Mouse (Mus musculus): ENCODE data around the gene Ppp1r1b. TPM values are rescaled to one million over a fixed set of nuclear protein-coding genes. Genes with fewer than 3 reads are reported as not detected.
A peak's percentile ranks its signal among the peaks of the same experiment; 100 is the strongest.

Ppp1r1b gene
- polyA plus RNA-seq, 1 experiment = not detected

DNA sequence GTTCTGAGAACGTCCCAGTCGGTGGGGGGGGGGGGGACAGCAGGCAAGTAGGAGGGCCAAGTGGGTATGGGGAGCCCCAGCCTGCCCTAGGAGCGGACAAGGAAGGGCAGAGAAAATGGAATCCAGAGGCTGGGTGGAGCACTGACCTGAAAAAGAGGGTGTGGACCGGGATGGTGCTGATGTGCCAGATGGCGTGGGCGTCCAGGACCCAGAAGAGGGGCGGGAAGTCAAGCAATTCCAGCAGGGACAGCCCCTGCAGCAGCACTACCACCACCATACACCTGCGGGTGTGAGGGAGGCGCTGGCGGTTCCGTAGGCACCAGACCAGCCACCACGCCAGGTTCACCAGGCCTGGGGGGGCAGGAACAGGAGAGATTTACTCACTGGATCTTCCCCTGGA is 41.9 kb downstream of the Ppp1r1b start:
- peaks cover 19% of the 10 kb centered on the region for H3K27me3 ChIP-seq (ENCODE audit: control insufficient read depth, insufficient read depth, insufficient read length)
- no peaks in the 10 kb centered on the region for H3K79me2 ChIP-seq (ENCODE audit: control insufficient read depth, insufficient read depth)
- no peak overlapping the region for H3K4me2 ChIP-seq (ENCODE audit: low read depth)
- TF ChIP-seq SRF (IDR thresholded peaks at IDR 0.05; ENCODE audit: control insufficient read depth, insufficient read length, low read depth) (no peak), POLR2AphosphoS2 (IDR thresholded peaks at IDR 0.05; ENCODE audit: insufficient read length, low read depth) (no peak), REST (IDR thresholded peaks at IDR 0.05; ENCODE audit: insufficient read depth, insufficient read length) (no peak), CEBPB (IDR thresholded peaks at IDR 0.05; ENCODE audit: insufficient read depth, poor library complexity, severe bottlenecking) (no peak)
- no peak overlapping the region for H3ac ChIP-seq (ENCODE audit: control insufficient read depth, insufficient read length)
- H3K36me3 ChIP-seq (ENCODE audit: control insufficient read depth, insufficient read depth) = no peaks in the 10 kb centered on the region
- no peak overlapping the region for H3K4me3 ChIP-seq

DNA sequence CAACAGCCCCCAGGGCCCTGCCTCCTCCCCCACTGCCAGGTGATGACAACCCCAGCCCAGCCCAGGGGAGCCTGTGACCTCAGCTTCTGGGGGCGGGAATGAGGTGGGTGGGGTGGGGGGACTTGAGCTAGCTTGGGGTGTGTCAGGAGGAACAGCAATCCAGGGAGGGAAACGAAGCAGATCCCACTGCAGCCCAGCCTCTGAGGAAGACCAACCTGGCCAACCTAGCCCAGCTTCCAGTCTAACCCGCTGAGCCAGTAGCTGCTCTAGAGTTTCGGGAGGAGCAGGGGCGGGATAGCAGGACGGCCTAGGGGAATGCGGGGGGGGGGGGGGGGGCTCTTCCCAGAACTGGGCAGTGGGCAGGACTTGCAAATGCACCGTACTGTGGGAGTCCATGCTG is 43.8 kb downstream of the Ppp1r1b start:
- Histone ChIP-seq H3K4me3 (no peak overlapping the region), H3K79me2 (ENCODE audit: control insufficient read depth, insufficient read depth) (no peaks in the 10 kb centered on the region), H3K36me3 (ENCODE audit: control insufficient read depth, insufficient read depth) (no peaks in the 10 kb centered on the region), H3K4me2 (ENCODE audit: low read depth) (no peak overlapping the region), H3K27me3 (ENCODE audit: control insufficient read depth, insufficient read depth, insufficient read length) (peaks cover 13% of the 10 kb centered on the region), H3ac (ENCODE audit: control insufficient read depth, insufficient read length) (no peak overlapping the region)
- TF ChIP-seq TCF3 (IDR thresholded peaks at IDR 0.05; ENCODE audit: insufficient read length, low read depth) (no peak), POLR2AphosphoS2 (IDR thresholded peaks at IDR 0.05; ENCODE audit: insufficient read length, low read depth) (no peak), USF1 (IDR thresholded peaks at IDR 0.05; ENCODE audit: low read depth) (no peak), MYOG (IDR thresholded peaks at IDR 0.05; ENCODE audit: control insufficient read depth in 1 of 3, insufficient read depth in 1 of 3, insufficient read length in 2 of 3, low read depth in 2 of 3) (no peak), REST (IDR thresholded peaks at IDR 0.05; ENCODE audit: insufficient read depth, insufficient read length) (no peak), E2F4 (IDR thresholded peaks at IDR 0.05; ENCODE audit: insufficient read depth) (no peak), TCF12 (IDR thresholded peaks at IDR 0.05; ENCODE audit: insufficient read depth, poor library complexity, severe bottlenecking) (no peak), SRF (IDR thresholded peaks at IDR 0.05; ENCODE audit: control insufficient read depth, insufficient read length, low read depth) (no peak), POLR2A (IDR thresholded peaks at IDR 0.05; ENCODE audit: insufficient read length, low read depth) (no peak), MAX (IDR thresholded peaks at IDR 0.05; ENCODE audit: low read depth) (no peak), MYOD1 (IDR thresholded peaks at IDR 0.05; ENCODE audit: control insufficient read depth in 1 of 3, insufficient read length in 2 of 3, low read depth in 2 of 3) (no peak), CEBPB (IDR thresholded peaks at IDR 0.05; ENCODE audit: insufficient read depth, poor library complexity, severe bottlenecking) (no peak)

DNA sequence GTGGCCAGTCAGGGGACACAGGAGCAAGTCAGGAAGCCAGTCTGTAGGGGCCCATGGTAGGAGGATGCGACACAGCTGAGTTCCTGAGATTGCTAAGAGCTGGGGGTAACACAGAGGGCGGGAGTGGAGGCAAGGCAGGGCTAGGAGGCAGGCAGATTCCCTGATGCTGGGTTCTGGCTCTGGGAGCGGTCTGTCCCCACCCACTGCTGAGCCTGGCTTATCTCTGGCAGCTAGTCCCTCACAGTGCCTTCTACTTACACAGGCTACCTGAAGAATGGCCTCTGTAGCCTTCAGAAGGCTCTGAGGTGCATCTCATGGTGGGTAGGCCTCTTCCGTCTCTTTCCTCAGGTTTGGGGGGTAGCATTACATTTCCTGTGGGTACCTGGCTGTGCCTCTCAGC is 44.4 kb downstream of the Ppp1r1b start:
- TF ChIP-seq USF1 (IDR thresholded peaks at IDR 0.05; ENCODE audit: low read depth) (no peak), REST (IDR thresholded peaks at IDR 0.05; ENCODE audit: insufficient read depth, insufficient read length) (no peak), TCF12 (IDR thresholded peaks at IDR 0.05; ENCODE audit: insufficient read depth, poor library complexity, severe bottlenecking) (no peak), MYOD1 (IDR thresholded peaks at IDR 0.05; ENCODE audit: control insufficient read depth in 1 of 3, insufficient read length in 2 of 3, low read depth in 2 of 3) (no peak), SRF (IDR thresholded peaks at IDR 0.05; ENCODE audit: control insufficient read depth, insufficient read length, low read depth) (no peak), E2F4 (IDR thresholded peaks at IDR 0.05; ENCODE audit: insufficient read depth) (no peak), MYOG (IDR thresholded peaks at IDR 0.05; ENCODE audit: control insufficient read depth in 1 of 3, insufficient read depth in 1 of 3, insufficient read length in 2 of 3, low read depth in 2 of 3) (no peak), TCF3 (IDR thresholded peaks at IDR 0.05; ENCODE audit: insufficient read length, low read depth) (no peak), POLR2A (IDR thresholded peaks at IDR 0.05; ENCODE audit: insufficient read length, low read depth) (no peak), MAX (IDR thresholded peaks at IDR 0.05; ENCODE audit: low read depth) (no peak)
- peaks cover 7% of the 10 kb centered on the region for H3K27me3 ChIP-seq (ENCODE audit: control insufficient read depth, insufficient read depth, insufficient read length)
- H3K4me2 ChIP-seq (ENCODE audit: low read depth) = peak overlapping the region; percentile 14
- H3ac ChIP-seq (ENCODE audit: control insufficient read depth, insufficient read length) = no peak overlapping the region
- H3K36me3 ChIP-seq (ENCODE audit: control insufficient read depth, insufficient read depth) = no peaks in the 10 kb centered on the region
- H3K79me2 ChIP-seq (ENCODE audit: control insufficient read depth, insufficient read depth) = no peaks in the 10 kb centered on the region
- no peak overlapping the region for H3K4me3 ChIP-seq

DNA sequence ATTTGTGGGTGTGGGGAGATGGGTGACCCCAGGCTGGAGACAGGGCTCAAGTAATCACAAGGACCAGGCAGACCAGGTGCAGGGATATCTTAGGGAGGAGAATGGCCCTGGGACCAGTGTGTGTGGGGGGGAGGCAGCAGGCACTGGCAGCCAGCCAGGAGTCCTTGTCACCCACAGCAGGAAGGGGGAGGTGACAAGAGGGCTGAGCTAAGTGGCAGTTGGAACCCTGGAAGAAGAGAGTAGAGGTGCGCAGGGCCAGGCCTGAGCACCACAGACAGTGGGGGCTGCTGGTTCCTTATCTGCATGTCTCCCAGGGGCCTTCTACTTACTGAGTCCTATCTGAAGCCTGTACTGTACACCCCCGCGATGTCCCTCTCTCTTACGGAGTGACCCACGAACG is 45.1 kb downstream of the Ppp1r1b start:
- no peak overlapping the region for H3K4me3 ChIP-seq
- H3K27me3 ChIP-seq (ENCODE audit: control insufficient read depth, insufficient read depth, insufficient read length) = no peaks in the 10 kb centered on the region
- peak overlapping the region; percentile 2 for H3K4me2 ChIP-seq (ENCODE audit: low read depth)
- no peaks in the 10 kb centered on the region for H3K79me2 ChIP-seq (ENCODE audit: control insufficient read depth, insufficient read depth)
- H3K36me3 ChIP-seq (ENCODE audit: control insufficient read depth, insufficient read depth) = no peaks in the 10 kb centered on the region
- no peak overlapping the region for H3ac ChIP-seq (ENCODE audit: control insufficient read depth, insufficient read length)
- TF ChIP-seq E2F4 (IDR thresholded peaks at IDR 0.05; ENCODE audit: insufficient read depth) (no peak), MYOG (IDR thresholded peaks at IDR 0.05; ENCODE audit: control insufficient read depth in 1 of 3, insufficient read depth in 1 of 3, insufficient read length in 2 of 3, low read depth in 2 of 3) (peak in 1 of 3 experiments; percentile 47), TCF12 (IDR thresholded peaks at IDR 0.05; ENCODE audit: insufficient read depth, poor library complexity, severe bottlenecking) (no peak), MYOD1 (IDR thresholded peaks at IDR 0.05; ENCODE audit: control insufficient read depth in 1 of 3, insufficient read length in 2 of 3, low read depth in 2 of 3) (peak in 1 of 3 experiments; percentile 73), POLR2A (IDR thresholded peaks at IDR 0.05; ENCODE audit: insufficient read length, low read depth) (no peak), TCF3 (IDR thresholded peaks at IDR 0.05; ENCODE audit: insufficient read length, low read depth) (no peak), REST (IDR thresholded peaks at IDR 0.05; ENCODE audit: insufficient read depth, insufficient read length) (no peak), SRF (IDR thresholded peaks at IDR 0.05; ENCODE audit: control insufficient read depth, insufficient read length, low read depth) (no peak), MAX (IDR thresholded peaks at IDR 0.05; ENCODE audit: low read depth) (no peak)

DNA sequence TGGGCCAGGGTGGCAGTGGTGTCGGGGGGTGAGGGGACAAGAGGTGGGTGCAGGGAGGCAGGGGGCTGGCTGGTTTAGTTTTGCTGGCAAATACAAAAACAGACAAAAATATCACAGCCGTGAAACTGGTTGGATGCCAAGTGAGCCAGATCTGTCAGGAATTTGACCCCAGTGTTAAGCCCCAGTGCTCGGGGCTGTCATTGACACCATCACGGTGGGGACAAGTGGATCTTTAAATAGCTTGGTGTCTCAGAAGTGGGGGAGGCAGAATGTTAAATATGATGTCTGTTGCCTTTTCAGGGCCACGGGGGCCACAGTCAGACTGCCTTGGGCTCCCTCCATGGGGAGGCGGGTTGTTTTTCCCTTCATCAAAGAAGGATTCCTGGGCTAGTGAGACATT is 46.1 kb downstream of the Ppp1r1b start:
- Histone ChIP-seq H3K79me2 (ENCODE audit: control insufficient read depth, insufficient read depth) (no peaks in the 10 kb centered on the region), H3K27me3 (ENCODE audit: control insufficient read depth, insufficient read depth, insufficient read length) (no peaks in the 10 kb centered on the region), H3K36me3 (ENCODE audit: control insufficient read depth, insufficient read depth) (no peaks in the 10 kb centered on the region), H3K4me3 (no peak overlapping the region), H3K4me2 (ENCODE audit: low read depth) (peak overlapping the region; percentile 27), H3ac (ENCODE audit: control insufficient read depth, insufficient read length) (no peak overlapping the region)
- no peak for TF ChIP-seq E2F4 (IDR thresholded peaks at IDR 0.05; ENCODE audit: insufficient read depth)
- peak in 1 of 3 experiments; percentile 34 for TF ChIP-seq MYOG (IDR thresholded peaks at IDR 0.05; ENCODE audit: control insufficient read depth in 1 of 3, insufficient read depth in 1 of 3, insufficient read length in 2 of 3, low read depth in 2 of 3)

Data from myocyte (in vitro differentiated cells).